Mouse (Mus musculus) cerebellum, adult 8-10 months (tissue): Measurements from ENCODE around the gene Rps11.
"Not testable (repeated sequence)": the region's sequence is repeated elsewhere in the genome, so short reads cannot be mapped to it uniquely, and the experiment has no call there.

Experiments used
- DNase-seq: peaks from one replicate; pipeline ENCODE4 v3.0.0; 2022

The Rps11 gene

DNA sequence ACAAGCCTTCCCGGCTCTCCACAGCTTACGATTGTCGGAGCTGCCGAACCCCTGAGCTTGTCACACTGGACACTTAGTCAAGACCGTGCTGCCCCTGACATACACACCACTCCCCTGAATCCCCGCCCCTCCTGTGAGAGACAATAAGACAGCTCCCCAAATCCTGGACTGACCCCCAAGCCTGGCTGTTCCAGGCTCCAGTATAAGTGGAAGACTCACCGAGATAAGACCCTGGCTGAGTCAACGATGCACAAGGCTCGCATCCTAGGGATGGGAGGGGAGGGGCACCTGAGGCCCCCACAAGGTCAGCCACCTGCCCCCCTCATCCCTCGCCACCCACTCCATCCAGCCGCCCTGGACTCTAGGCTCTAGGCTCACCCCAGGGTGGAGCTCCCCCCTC, 7.6 kb upstream of the Rps11 start:
- DNase-seq = peak; percentile 12

DNA sequence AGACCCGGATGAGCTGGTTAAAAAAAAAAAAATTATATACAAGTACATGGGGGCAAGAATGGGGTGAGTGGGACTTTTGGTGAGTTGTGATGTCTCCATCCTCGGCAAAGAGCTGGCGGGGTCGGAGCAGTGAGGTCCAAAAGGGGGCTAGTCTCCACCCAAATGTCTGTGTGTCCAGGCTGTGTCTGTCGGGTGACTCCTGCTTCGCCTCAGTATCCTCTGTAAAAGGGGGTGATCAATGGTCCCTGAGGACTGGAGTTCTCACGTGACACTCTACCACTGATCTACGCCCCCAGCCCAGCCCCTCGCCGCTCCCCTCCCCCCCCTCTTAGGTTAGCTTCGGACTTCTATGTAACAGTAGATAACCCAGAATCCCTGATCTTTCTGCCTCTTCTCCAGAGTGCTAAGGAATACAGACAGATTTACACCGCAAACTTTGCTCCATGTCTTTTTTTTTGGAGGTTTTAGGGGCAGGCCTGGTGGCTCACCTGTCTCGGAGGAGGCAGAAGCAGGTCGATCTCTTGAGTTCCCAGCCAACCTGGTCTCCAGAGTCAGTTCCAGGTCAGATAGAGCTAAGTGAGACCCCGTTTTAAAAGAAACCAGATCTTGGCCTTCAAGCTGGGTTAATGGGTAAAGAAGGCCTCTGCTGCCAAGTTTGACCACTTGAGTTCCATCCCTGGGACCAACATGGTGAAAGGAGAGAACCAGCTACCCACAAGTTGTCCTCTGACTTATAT, 5.7 kb upstream of the Rps11 start:
- DNase-seq = peak; percentile 25

DNA sequence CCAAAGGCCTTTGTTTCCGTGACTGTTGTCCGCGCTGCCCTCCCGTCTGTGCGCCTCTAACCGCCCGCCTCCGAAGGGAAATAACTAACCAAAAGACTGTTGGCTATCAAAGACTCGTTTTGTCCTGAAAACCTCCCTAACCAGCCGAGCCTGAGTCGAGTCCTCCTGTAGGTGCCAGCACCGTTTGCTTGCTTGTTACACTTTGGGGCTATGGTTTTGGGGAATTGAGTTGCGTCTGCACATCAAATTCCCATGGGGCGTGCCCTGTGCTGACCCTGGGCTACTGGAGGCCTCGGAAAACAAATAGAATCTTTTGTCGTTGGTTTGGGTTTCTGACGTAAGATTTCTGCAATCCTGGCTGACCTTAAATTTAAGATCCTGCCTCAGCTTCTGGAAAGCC, 5.1 kb upstream of the Rps11 start:
- no peak for DNase-seq

DNA sequence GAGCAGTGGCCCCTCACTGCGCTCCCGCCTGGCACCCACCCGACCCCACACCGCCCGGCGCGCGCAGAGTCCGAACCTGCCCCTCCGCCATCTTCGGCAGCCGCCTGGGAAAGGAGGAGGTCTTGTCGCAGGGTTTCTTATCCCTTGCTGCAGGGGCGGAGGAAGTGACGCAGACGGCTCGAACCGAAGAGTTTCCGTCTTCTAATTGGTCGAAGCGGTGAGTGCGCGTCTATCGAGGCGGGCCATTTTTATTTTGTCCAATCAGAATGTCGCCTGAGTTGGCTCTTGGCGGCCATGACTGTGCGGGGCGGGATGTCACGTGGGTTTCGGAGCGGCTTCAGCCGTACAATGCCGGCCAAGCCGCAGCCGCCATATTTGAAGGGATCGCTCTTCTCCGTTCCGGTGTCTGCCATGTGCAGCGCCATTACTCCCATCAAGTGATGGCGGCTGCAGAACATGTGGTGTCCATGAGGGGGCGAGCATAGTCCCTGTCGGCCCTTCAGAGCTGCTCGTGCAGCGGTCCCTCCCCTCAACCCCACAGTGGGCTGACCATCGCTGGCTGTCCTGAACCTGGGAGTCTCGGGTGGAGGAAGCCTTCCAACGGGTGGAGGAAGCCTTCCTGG, 4.5 kb upstream of the Rps11 start, which contains the start of gene Rpl13a:
Gene Rpl13a, minus strand, starts transcription at position 138 of the 623 bp plus-strand sequence.
- DNase-seq = peak; percentile 98

DNA sequence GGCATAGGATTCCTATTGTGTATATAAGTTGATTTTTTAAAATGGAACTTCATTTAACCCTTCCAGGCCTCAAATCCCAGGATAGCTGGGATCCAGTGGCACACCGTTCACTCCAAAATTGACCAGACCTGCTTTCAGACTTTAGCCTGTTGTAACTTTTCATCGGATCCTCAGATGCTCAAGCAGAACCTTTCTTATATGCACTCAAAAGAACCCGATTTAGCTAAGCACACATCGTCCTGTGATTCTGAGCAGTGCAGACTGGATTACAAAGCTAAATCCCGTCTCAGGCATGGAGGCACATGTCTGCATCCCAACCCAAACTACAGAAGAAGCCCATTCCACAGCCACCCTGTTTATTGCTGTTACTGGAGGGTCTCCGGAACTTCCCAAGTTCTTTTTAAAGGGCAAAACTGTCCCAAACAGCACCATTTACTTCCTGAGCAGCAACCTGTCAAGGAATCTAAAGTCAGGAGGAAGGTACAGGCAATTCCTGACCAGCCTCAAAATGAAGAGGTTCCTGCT, 3.5 kb upstream of the Rps11 start:
- peak; percentile 17 for DNase-seq

DNA sequence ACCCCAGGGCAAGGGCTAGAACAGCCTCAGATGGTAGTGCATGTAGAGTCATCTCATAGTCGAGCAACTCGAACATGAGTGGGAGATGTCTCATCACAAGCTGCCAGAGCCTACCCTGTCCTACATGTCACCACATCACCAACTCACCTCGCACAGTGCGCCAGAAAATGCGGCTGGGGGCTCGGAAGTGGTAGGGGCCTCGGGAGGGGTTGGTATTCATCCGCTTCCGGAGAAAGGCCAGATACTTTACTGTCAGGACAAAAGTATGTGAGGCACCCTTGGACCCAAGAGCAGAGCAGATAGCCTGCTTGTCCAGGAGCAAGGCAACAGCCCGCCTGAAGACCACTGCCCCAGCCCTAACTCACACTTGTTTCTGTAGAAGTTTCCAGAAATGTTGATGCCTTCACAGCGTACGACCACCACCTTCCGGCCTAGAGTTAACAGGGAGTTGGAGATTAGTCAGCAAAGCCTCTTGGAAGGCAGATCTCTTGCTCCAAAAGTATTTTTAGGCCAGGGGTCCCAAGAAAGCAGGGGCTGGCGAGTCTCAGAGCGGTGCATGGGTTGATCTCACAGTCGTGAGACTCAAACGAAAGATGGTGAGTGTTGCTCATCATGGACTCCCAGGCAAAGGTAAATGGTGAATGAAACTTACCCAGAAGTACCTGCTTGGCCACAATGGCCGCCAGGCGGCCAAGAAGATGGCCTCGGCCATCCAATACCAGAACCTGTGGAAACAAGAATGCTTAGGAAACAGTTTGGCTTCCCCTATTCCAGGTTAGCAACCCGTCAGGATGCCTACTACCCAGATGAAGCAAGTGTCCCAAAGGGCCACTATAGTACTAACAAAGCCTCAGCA, 2.8 kb upstream of the Rps11 start:
- peak; percentile 25 for DNase-seq

DNA sequence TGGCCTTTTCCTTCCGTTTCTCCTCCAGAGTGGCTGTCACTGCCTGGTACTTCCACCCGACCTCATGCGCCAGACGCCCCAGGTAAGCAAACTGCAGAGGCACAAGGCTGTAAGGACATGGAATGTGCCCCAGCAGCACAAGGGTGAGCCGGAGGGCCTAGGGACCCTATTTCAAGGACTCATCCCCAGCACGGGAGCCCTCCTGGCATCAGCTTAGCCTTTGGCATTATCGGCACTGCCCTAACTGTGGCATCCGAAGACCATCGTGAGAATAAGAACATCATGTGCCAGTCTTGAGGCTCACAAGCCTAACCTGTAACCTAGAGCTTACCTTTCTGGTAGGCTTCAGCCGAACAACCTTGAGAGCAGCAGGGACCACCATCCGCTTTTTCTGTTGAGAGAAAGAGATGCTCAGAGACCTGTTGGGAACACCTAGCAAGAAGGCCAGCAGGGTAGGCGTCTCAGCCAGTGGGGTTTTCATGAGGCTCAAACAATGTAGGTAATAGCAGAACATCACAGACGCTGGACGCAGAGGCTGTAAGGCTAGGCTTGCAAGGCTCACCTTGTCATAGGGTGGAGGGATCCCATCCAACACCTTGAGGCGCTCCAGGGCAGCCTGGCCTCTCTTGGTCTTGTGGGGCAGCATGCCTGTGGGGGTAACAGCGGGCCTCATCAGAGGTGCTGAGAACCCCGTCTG, 2.1 kb upstream of the Rps11 start:
- no peak for DNase-seq

DNA sequence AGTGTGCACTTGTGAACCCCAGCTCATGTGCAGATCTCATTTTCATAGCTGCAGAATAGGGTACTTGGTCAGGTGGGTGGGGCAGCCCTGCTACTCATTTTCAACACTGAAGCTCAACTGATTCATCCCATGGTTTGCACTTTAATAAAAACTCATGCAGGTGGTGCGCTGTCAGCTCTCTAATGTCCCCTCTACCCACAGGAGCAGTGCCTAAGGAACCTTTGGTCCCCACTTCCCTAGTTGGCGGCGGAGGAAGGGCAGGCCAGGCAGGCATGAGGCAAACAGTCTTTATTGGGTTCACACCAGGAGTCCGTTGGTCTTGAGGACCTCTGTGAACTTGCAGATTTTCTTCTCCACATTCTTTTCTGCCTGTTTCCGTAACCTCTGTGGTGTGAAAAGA, 1.4 kb upstream of the Rps11 start:
- DNase-seq = not testable (repeated sequence)

DNA sequence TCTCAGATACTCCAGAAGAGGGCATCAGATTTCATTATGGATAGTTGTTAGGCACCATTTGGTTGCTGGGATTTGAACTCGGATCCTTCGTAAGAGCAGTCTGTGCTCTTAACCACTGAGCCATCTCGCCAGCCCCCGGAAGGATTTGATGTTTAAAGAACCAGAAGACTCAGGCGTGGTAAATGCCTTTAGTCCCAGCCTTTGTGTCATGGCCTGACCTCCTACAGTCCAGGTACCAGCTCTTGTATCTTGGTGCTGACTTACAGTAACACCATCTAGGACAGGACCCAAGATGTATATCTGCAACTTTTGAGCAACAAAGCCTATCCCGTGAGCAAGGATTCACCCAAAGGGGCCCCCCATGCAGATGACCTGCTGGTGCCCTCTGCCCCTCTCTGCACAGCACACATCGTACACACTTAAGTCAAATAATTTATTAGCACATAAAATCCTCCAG, 933 bp upstream of the Rps11 start:
- no peak for DNase-seq

DNA sequence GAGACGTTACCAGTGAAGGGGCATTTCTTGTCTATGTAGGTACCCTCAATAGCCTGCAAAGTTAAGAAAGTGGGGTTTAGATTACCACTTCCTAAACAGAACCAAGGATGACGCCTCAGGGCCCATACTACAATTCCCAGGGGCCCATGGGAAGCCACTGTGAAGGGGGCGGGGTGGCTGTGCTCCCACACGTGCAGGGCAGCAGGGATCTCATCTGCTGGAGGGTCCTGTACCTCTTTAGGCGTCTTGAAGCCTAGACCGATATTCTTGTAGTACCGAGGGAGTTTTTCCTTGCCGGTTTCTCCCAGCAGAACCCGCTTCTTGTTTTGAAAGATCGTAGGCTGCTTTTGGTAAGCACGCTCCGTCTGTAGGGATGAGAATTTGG, 1.1 kb downstream of the Rps11 start:
- no peak for DNase-seq

DNA sequence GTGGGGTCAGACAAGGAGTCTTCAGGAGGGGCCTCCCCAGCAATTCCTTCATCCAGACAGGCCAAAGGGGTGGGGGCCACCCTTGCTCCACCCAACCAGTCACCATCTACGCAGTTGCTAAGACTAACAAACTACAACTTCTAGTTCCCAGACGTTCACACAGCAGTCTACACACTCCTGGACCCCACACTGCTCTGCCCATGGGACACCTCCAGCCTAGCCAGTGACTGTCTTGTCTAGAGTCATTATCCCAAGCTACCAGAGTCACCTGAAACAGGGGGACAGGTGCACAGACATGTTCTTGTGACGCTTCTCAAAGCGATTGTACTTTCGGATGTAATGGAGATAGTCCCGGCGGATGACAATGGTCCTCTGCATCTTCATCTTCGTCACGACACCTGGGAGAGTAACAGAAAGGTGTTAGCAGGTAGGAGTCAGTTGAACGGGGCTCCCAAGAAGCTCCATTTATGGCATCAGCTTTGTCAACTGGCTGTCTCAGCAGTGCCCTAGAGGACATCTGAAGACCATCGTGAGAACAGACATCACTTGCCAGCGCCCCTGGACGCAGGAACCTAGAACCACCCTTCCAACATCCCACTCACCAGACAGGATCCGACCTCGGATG, 1.6 kb downstream of the Rps11 start:
- DNase-seq = no peak

DNA sequence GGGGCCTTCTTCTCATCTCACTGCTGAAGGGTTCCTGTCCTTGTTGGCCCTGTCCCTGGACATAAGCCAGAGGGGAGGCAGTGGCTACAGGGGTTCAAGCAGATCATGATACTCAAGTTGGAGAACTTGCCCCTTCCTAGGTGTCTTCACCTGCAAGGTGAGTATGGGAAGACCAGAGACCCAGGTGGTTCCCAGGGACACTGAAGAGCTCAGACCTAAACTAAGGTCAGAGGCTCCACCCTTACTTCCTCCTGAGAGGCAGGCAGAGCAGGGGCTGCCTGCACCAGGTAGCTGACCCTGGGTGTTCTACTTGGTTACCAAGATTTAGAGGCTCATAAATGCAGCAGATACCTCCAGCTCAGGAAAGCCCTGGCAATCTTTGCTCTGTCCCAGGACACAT, 2.3 kb downstream of the Rps11 start:
- DNase-seq = no peak

DNA sequence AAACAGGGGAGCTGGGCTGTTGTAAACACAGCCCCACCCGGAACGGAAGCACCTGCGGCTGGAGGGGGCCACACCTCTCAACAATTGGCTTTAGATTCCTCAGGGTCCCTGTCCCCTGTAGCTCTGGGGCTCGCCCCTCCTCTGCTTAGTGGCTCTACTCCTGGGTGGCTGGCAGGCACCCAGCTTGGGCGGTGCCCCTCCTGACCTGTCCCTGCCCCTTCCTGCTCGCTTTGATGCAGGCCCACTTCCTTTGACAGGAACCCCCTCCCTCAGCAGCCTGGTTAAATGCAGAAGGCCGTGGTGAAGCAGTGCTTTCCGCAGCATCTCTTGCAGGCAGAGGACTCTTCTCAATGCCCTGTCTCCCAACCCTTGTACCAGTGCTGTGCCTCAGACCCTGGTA, 2.8 kb downstream of the Rps11 start:
- no peak for DNase-seq

DNA sequence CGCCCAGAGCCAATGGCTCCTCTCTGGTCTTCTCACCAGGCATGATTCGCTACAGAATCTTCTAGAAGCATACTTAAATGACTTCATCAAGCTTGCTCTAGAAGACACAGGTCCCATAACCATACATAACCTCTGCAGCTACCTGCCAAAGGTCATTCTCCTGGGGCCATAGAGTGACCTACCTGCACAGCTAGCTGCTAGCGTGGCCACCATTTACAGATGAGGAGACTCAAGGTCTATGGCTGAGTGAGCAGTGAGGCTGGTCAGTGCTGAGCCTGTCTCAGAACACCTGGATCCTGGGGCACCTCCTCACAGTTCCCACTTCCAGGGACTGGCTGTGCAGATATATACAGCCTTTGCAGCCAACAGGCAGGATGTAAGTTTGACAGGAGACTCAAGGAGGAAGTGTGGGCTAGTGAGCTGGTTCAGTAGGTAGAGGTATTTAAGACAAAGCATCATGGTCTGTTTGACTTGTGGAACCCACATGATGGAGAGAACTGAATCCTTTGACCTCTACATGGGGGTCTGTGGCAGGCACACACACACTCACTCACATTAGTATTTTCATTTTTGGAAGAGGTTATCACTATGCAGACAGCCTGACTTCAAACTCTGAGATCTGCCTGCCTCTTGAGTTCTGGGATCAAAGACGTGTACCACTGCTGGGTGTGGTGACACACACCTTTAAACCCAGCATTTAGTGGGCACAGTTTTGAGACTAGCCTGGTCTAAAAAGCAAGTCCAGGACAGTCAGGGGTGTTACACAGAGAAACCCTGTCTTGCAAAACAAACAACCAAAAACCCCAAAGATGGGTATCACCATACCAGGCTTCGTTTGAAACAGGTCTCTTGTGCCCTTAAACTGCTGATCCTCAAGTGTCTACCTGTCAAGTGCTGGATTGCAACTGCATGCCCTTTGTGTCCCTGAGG, 4.2 kb downstream of the Rps11 start:
- no peak for DNase-seq

DNA sequence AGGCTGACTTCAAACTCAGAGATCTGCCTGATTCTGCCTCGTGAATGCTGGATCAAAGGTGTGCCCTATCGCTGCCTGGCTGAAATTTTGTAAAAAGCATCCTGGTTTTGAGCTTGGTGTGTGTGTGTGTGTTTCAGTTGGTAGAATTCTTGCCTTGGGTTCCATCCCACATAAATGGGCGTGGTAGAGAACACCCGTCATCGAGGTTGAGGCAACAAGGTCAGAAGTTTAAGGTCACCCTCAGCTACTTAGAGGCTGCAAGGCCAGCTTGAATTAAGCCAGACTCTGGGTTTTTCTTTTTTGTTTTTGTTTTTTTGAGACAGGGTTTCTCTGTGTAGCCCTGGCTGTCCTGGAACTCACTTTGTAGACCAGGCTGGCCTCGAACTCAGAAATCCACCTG, 5.9 kb downstream of the Rps11 start:
- DNase-seq = no peak

DNA sequence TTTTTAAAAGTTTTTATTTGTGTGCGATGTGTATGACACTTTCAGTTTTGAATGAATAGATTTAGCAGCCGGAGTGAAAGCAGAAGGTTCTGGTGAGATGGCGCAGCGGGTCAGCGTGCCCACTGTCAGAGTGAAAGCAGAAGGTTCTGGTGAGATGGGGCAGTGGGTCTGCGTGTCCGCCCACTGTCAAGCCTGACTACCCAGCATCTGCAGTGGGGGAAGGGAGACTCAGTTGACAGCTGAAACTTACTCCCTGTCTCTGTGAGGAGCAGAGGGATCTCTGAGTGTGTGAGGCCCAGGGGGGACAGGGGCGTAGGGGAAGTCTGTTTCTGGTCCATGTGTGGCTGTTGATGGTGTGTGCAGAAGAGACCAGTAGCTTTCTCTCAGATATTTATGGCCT, 6.7 kb downstream of the Rps11 start:
- no peak for DNase-seq

DNA sequence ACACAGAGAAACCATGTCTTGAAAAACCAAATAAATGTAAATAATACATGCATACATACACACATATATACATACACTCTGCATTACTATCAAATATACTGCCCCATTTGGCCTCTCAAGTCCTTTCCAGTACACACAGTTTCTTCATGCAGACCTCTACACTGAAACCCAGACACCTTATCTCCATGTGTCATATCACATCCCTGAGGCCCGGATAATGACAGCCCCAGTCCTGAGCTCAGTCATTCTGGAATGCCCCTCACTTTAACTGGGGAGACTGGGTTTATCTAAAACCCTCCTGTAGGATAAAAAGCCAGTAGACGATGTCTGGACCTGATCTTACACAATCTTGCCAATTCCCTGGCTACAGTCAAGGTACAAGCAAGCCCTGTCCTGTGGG, 10.8 kb downstream of the Rps11 start:
- DNase-seq = no peak

DNA sequence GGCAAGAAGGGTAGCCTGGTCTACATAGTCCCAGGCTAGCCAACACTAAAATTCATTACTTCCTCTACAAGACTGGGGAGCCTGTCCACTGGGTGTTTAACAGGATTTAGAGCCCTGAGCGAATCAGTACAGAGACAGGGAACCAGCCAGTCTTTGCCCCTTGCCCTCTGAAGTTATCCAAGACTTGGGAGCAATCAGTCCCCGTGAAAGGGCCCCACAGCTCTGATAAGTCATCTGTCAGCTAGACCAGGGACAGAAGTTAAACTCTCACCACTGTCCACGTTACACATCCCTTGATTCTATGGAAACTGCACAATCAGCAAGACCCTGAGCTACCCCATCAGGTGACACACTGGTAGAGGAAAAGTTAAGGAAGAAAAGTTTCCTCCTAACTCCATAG, 11.7 kb downstream of the Rps11 start:
- DNase-seq = no peak

DNA sequence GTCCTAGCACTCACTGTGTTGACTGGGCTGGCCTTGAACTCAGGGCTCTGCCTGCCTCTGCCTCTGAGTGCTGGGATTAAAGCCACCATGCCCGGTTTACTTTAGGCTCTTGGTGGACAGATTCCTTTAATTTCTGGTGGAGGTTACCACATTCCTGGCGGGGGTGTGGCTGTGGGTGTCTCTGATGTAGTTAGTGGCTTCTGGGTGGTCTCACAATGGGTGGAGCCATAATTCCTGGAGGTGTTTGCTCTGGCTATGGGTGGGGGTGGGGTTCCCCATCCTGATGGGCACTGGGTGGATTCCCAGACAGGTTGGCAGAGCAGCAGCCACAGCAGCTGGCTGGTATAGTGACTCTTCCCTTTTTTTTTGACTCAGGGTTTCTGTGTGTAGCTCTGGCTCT, 12.3 kb downstream of the Rps11 start:
- no peak for DNase-seq

DNA sequence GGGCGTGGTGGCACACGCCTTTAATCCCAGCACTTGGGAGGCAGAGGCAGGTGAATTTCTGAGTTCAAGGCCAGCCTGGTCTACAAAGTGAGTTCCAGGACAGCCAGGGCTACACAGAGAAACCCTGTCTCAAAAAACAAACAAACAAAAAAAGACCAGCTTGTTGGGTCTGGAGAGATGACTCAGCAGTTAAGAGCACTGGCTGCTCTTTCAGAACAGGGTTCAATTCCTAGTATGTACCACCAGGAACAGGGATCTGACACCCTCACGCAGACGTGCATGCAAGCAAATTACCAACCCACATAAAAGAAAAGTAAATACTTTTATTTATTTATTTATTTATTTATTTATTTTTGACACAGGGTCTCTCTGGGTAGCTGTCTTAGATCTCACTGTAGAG, 14.2 kb downstream of the Rps11 start:
- not testable (repeated sequence) for DNase-seq

DNA sequence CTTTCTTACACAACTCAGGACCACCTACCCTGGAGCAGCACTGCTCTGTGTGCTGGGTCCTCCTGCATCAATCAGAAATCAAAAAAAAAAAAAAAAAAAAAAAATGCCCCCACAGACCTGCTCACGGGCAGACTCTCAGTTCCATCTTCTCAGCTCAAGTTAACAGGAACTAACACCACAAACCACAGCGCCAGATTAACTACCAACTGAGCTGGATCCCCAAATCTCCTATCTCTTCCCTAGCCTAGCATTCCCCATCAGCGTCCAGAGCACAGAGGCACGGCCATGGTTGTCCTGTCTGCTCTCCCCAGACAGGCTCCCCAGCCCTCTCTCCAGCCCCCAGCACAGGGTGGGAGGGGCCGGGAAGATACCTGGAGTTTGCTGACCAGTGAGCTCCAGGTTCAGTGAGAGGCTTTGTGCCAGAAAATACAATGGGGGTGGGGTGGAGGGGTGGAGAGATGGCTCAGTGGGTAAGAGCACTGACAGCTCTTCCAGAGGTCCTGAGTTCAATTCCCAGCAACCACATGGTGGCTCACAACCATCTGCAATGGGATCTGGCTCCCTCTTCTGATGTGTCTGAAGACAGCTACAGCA, 17.1 kb downstream of the Rps11 start:
- DNase-seq = no peak
